In genomic region chr17:27186068-27186467, GRCm38 (mm10) we compare ENCODE assay signal across 15 mouse cellular contexts. TPM values are rescaled to one million over a fixed set of nuclear protein-coding genes. Genes with fewer than 3 reads are reported as not detected.
"Had no signal": no experiment of that assay in that cellular context is flagged by ENCODE, and none has a peak within 500 bp of the region (broad histone marks: within the 10 kb centered on the region; RNA-seq: fewer than 3 reads in every experiment).

No protein-coding gene starts in this region.

- DNase-seq: left cerebral cortex, postnatal 4 days; liver, embryonic 13.5 days; liver, postnatal 0 days; lung, adult 18-20 months; lung, adult 2 months; lung, embryonic 14.5 days; lung, postnatal 10 days; lung, postnatal 14 days; lung, postnatal 36 days; lung, postnatal 4 days; midbrain, embryonic 14.5 days had no signal

RNA-seq across cellular contexts. Expression of gene Ip6k3, which starts 18.5 kb away (rescaled TPM):
- total RNA-seq: left cerebral cortex, postnatal 4 days; liver, adult 2 months; megakaryocyte progenitor cell, adult 5-6 weeks; megakaryocyte-erythroid progenitor cell, adult 5-6 weeks; midbrain, postnatal 0 days had no signal
